Mouse (Mus musculus) stomach, postnatal 0 days (tissue): ENCODE measurements around the gene Ccdc117. TPM values are rescaled to one million over a fixed set of nuclear protein-coding genes. Genes with fewer than 3 reads are reported as not detected.
"Not testable (repeated sequence)": the region's sequence is repeated elsewhere in the genome, so short reads cannot be mapped to it uniquely, and the experiment has no call there.

Experiments
- ATAC-seq: fragments of 200-750 bp; cut with Nextera tagmentation; 2 replicates; pipeline ENCODE4 v1.8.0; 2017; ENCODE audit not compliant: low FRiP score, low TSS enrichment
- DNase-seq: peaks from one replicate; pipeline ENCODE4 v3.0.0-alpha.2; 2016; ENCODE audit warnings: low spot score
- H3K27ac ChIP-seq: fragments of 300-500 bp; sonication (generic); replicated peaks from 2 replicates; pipeline ENCODE4 v1.5.1; 2014; ENCODE audit warnings: mild to moderate bottlenecking, control low read depth
- H3K27me3 ChIP-seq: fragments of 300-500 bp; sonication (generic); 2 replicates; pipeline ENCODE4 v1.6.1; 2014; ENCODE audit warnings: low read length; ENCODE audit not compliant: control insufficient read depth, insufficient read depth
- H3K36me3 ChIP-seq: fragments of 300-500 bp; sonication (generic); 2 replicates; pipeline ENCODE4 v1.6.1; 2014; ENCODE audit warnings: low read length, mixed read lengths; ENCODE audit not compliant: control insufficient read depth, insufficient read depth
- H3K4me1 ChIP-seq: fragments of 300-500 bp; sonication (generic); replicated peaks from 2 replicates; pipeline ENCODE4 v1.6.1; 2014; ENCODE audit warnings: antibody characterized with exemption; ENCODE audit not compliant: control insufficient read depth, insufficient read depth
- H3K4me2 ChIP-seq: fragments of 300-500 bp; sonication (generic); replicated peaks from 2 replicates; pipeline ENCODE4 v1.6.1; 2014; ENCODE audit warnings: low read depth, mild to moderate bottlenecking, control low read depth, moderate library complexity
- H3K4me3 ChIP-seq: fragments of 300-500 bp; sonication (generic); 2 replicates; pipeline ENCODE4 v1.5.1; 2014; ENCODE audit warnings: low read depth, low read length, control low read depth
- H3K9ac ChIP-seq: fragments of 300-500 bp; sonication (generic); 2 replicates; pipeline ENCODE4 v1.6.1; 2014; ENCODE audit warnings: mild to moderate bottlenecking, low read length, control low read depth, mixed read lengths
- H3K9me3 ChIP-seq: fragments of 300-500 bp; sonication (generic); 2 replicates; pipeline ENCODE4 v1.6.1; 2016; ENCODE audit warnings: low read length; ENCODE audit not compliant: control insufficient read depth
- CTCF ChIP-seq: IDR thresholded peaks from 2 replicates; pipeline ENCODE4 v1.5.1; 2016; ENCODE audit warnings: antibody characterized with exemption, low read depth, mild to moderate bottlenecking, moderate library complexity
- EP300 ChIP-seq: optimal IDR thresholded peaks from 2 replicates; pipeline ENCODE3; 2016; ENCODE audit warnings: antibody characterized with exemption
- WGBS: fragments of 180-500 bp; shearing (Covaris S2); extraction: QIAGEN DNeasy Blood & Tissue Kit; methylation state at CpG from one replicate; pipeline ENCODE4 v1.1.7; 2014; 5-methylcytosine and 5-hydroxymethylcytosine counted together
- polyA plus RNA-seq: library from polyadenylated mRNA; unstranded; fragments of >200 nt; fragmentation: Nextera tagmentation; extraction: Ambion mirVana; gene quantifications from 2 replicates; pipeline ENCODE4 v1.2.1, GENCODE M21; 2015

Gene Ccdc117
- polyA plus RNA-seq, 1 experiment from 2014 or later, result 8.7 TPM

- H3K9me3 ChIP-seq, result no peaks in the 10 kb centered on the region
- H3K4me2 ChIP-seq, result peak overlapping the region; percentile 85
- no peaks in the 10 kb centered on the region; the same call in 1 of the 2 replicates for H3K36me3 ChIP-seq
- H3K4me1 ChIP-seq, result no peaks in the 10 kb centered on the region; the same call in 1 of the 2 replicates
- H3K27me3 ChIP-seq, result no peaks in the 10 kb centered on the region
- WGBS, result 44% methylated on average over 5 of the region's 5 CpGs
- peak overlapping the region; percentile 81 for H3K4me3 ChIP-seq
- no peak for ATAC-seq
- DNase-seq, result no peak
- H3K27ac ChIP-seq, result no peak overlapping the region
- TF ChIP-seq EP300 (no peak), CTCF (no peak)
- no peak overlapping the region for H3K9ac ChIP-seq
Observed at GRCm38 (mm10) chr11:5542482-5543185, 647 bp upstream of the Ccdc117 start.

- no peaks in the 10 kb centered on the region for H3K27me3 ChIP-seq
- no peak for ATAC-seq
- H3K4me3 ChIP-seq, result peak overlapping the region; percentile 81
- H3K4me2 ChIP-seq, result peak overlapping the region; percentile 85
- under 1% methylated on average over 28 of the region's 28 CpGs for WGBS
- no peak for DNase-seq
- H3K9ac ChIP-seq, result peak overlapping the region; percentile 96
- no peak for TF ChIP-seq CTCF
- TF ChIP-seq EP300, result no peak
- no peaks in the 10 kb centered on the region; the same call in 1 of the 2 replicates for H3K4me1 ChIP-seq
- H3K36me3 ChIP-seq, result no peaks in the 10 kb centered on the region; the same call in 1 of the 2 replicates
- no peaks in the 10 kb centered on the region for H3K9me3 ChIP-seq
- peak overlapping the region; percentile 84 for H3K27ac ChIP-seq
Observed at GRCm38 (mm10) chr11:5541230-5541798, 673 bp downstream of the Ccdc117 start.

GRCm38 (mm10) chr11:5540331-5540730 lies 1.7 kb downstream of the Ccdc117 start:
- DNase-seq, result no peak

GRCm38 (mm10) chr11:5537454-5537853 lies 4.5 kb downstream of the Ccdc117 start:
- not testable (repeated sequence) for H3K4me3 ChIP-seq, H3K9me3 ChIP-seq, H3K4me1 ChIP-seq, H3K9ac ChIP-seq, ATAC-seq, H3K27me3 ChIP-seq, DNase-seq, H3K4me2 ChIP-seq, H3K27ac ChIP-seq
- WGBS, result 74% methylated on average over 4 of the region's 4 CpGs
- H3K36me3 ChIP-seq, result peaks cover 18% of the 10 kb centered on the region

More at GRCm38 (mm10) chr11:5540331-5540730, 1.7 kb downstream of the Ccdc117 start:
- no peak overlapping the region for H3K4me3 ChIP-seq
- no peak overlapping the region for H3K27ac ChIP-seq
- no peak for ATAC-seq
- H3K9me3 ChIP-seq, result no peaks in the 10 kb centered on the region
- no peak for TF ChIP-seq EP300
- TF ChIP-seq CTCF, result no peak
- H3K4me1 ChIP-seq, result no peaks in the 10 kb centered on the region; the same call in 1 of the 2 replicates
- 35% methylated on average over 4 of the region's 4 CpGs for WGBS
- H3K36me3 ChIP-seq, result no peaks in the 10 kb centered on the region; the same call in 1 of the 2 replicates
- no peaks in the 10 kb centered on the region for H3K27me3 ChIP-seq
- H3K4me2 ChIP-seq, result peak overlapping the region; percentile 85
- no peak overlapping the region for H3K9ac ChIP-seq

- TF ChIP-seq EP300 (no peak), CTCF (peak; percentile 59)
- H3K27me3 ChIP-seq, result no peaks in the 10 kb centered on the region
- 73% methylated on average over 5 of the region's 5 CpGs for WGBS
- peak; percentile 47 for DNase-seq
- H3K36me3 ChIP-seq, result peaks cover 25% of the 10 kb centered on the region
- no peak overlapping the region for H3K4me3 ChIP-seq
- H3K27ac ChIP-seq, result no peak overlapping the region
- H3K4me1 ChIP-seq, result no peaks in the 10 kb centered on the region
- ATAC-seq, result peak; percentile 87
- H3K9ac ChIP-seq, result no peak overlapping the region
- H3K9me3 ChIP-seq, result no peaks in the 10 kb centered on the region
- H3K4me2 ChIP-seq, result no peak overlapping the region
Observed at GRCm38 (mm10) chr11:5533108-5533507, 8.9 kb downstream of the Ccdc117 start.

GRCm38 (mm10) chr11:5530717-5531116 lies 11.3 kb downstream of the Ccdc117 start:
- H3K27ac ChIP-seq, result no peak overlapping the region
- no peak overlapping the region for H3K4me2 ChIP-seq
- H3K27me3 ChIP-seq, result no peaks in the 10 kb centered on the region
- H3K9ac ChIP-seq, result no peak overlapping the region
- H3K9me3 ChIP-seq, result no peaks in the 10 kb centered on the region
- peaks cover 28% of the 10 kb centered on the region for H3K36me3 ChIP-seq
- H3K4me1 ChIP-seq, result no peaks in the 10 kb centered on the region
- no peak overlapping the region for H3K4me3 ChIP-seq
- 63% methylated on average over 6 of the region's 6 CpGs for WGBS
- DNase-seq (no peak), ATAC-seq (no peak)
- TF ChIP-seq CTCF (no peak), EP300 (no peak)
